Mouse (Mus musculus): ENCODE measurements at regions not wholly inside any gene's neighbourhood (a gene's known extent, or its start where the extent isn't known, plus 50 kb on each side); places are given as distances from the start of the nearest gene placed in this dataset.

DNA sequence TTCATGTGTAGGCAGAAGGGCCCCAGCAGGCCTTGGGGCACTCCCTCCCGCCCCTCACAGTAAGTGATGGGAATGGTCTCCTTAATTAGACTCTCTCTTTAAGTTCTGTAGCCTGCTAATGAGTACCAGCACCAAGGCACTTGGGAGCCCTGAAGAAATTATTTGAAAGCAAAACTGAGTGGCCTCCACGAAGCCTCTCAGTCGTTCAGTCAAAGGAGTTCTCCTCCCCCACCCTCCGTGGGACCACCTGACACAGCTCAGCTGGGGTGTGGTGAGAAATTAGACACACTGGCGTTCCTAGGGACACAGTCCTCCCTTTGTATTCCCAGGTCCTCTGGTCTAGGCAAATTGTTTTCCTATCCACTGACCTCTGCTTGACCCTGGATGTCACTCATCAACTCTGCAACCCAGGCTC, 623.4 kb downstream of the Sox6 start:
- dilution Hi-C loops (cut with MboI; ENCODE audit: extremely low pct_ligation_motif_present, extremely low pct_unique_long_range_greater_than_20kb, low sequenced_read_pairs) = no loop called here

More for the DNA sequence above, 623.4 kb downstream of the Sox6 start:
- TF ChIP-seq JUND (conservative IDR thresholded peaks at IDR 0.05; ENCODE audit: low read depth, low read length) = no peak
- no peaks in the 10 kb centered on the region for H3K79me2 ChIP-seq (replicated peaks; ENCODE audit: control insufficient read depth, extremely low read depth, insufficient read depth, poor library complexity, severe bottlenecking)
- in situ Hi-C loops (cut with MboI; ENCODE audit: low pct_ligation_motif_present, low pct_unique_long_range_greater_than_20kb, low sequenced_read_pairs) = no loop called here
- H3K4me3 ChIP-seq (replicated peaks in 1 of 3; ENCODE audit: low read depth in 2 of 3, low read length in 2 of 3, poor library complexity in 1 of 3) = no peak overlapping the region
- no peak overlapping the region for H3K4me2 ChIP-seq (ENCODE audit: insufficient read depth, low read depth, poor library complexity, severe bottlenecking)
- no peaks in the 10 kb centered on the region for H3K9me3 ChIP-seq (replicated peaks; ENCODE audit: low read length)
- no peak overlapping the region for H3K27ac ChIP-seq (ENCODE audit: insufficient read depth, low read depth)
- no peaks in the 10 kb centered on the region for H3K4me1 ChIP-seq (ENCODE audit: control insufficient read depth in 1 of 2, insufficient read depth in 2 of 2)
- no peaks in the 10 kb centered on the region for H3K36me3 ChIP-seq (replicated peaks in 1 of 2; ENCODE audit: control insufficient read depth in 1 of 2, insufficient read depth in 1 of 2, low read length in 1 of 2)
- peaks cover 2% of the 10 kb centered on the region for H3K27me3 ChIP-seq (replicated peaks)
- no peak for DNase-seq (ENCODE audit: extremely low read depth)
- no peak overlapping the region for H3K9ac ChIP-seq (ENCODE audit: insufficient read depth, low read depth)

Measured in CH12.LX (cell line).